Mouse (Mus musculus): ENCODE results near the gene Heatr5a.

The Heatr5a gene

DNA sequence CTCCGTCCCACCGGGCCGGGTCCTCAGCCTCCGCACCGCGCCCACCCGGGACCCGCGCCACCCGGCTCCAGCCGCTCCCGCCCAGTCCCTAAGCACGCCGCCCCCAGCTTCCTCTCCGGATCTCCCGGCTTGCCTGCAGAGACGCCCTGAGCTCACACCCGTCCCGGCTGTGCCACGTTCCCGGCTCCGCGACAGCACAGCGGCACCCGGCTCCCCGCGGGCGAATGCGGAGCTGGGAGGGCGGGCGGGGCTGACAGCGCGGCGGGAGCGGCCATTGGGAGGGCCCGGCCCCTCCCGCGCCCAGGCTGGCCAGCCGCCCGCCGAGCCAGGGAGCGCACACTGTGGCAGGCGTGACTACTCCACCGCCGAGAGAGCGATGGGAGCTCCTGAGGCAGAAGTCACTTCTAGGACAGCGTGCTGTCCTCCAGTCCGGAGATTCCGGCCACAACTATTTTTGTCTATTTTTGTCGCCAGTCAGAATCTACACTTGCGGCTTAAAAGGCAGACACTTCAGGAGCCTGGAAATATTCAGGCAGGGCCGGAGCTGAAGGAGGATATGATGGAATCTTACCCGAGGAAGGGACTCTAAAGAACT lies at the start of gene Heatr5a:
Gene Heatr5a (minus strand): TSS at position 252 of the 595 bp plus-strand sequence.
- DNase-seq (ENCODE audit: low spot score in 2 of 2): peak; percentile 61 to 73

DNA sequence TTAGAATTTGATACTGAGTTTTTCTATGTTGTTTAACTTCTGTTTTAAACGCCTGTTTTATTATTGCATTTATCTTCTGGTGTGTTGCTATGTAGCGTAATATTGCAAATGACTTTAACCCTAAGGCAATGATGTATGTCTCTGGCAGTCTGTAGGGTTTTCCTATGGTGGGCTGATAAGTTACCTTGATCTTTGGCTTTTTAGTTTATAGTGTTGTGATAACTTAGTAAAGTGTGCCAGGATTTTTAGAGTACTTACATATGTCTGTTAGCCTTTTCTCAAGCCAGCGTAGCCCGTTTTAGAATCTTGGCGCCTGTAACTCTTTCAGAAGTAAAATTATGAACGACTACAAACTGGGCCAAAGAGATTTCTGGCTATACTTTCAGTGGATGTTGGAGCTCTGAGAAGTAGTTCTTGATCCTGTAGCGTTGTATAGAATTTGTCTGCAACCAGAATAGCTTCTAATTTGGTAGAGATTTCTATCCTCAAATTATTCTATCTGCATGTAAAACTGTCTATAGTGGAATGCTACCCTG lies 43.4 kb upstream of the Heatr5a start:
- DNase-seq (ENCODE audit: low spot score in 2 of 2): no peak

DNA sequence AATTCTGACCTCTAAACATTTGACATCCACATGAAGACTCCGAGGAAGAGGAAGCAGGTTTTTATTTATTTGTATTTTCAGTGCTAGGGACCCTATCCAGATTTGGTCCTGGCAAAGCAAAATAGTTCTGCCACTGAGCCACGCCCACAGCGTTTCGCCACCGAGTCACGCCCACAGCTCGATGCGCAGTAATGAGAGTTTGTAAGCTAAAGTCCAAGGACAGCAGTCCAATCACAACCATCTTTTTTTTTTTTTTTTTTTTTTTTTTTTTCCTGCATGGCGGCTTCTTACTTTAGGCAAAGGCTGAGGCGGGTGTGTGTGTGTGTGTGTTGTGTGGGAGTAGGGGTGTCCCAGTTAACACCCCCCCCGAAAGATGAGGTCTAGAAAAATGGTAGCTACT lies 42.9 kb upstream of the Heatr5a start:
- DNase-seq (ENCODE audit: low spot score in 2 of 2): no peak

DNA sequence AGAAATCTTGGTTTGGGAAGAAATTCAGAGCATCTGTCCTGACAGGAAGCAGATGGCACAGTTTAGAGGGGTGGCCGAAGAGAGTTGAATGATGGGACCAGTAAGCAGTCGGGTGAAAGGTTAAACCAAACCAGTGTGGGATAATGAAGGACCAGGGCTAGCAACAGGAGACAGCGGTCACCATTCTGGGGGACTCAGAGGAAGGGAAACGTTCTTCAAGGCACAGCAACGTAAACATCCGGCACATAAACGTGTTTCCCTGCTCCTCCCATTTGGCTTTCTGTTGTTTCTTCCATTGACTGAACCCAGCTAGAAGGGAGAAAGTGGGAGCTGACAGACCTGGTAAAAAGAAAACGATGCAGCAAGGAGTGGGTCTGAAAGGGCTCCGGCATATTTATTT lies 42.2 kb upstream of the Heatr5a start:
- no peak for DNase-seq (ENCODE audit: low spot score in 2 of 2)

DNA sequence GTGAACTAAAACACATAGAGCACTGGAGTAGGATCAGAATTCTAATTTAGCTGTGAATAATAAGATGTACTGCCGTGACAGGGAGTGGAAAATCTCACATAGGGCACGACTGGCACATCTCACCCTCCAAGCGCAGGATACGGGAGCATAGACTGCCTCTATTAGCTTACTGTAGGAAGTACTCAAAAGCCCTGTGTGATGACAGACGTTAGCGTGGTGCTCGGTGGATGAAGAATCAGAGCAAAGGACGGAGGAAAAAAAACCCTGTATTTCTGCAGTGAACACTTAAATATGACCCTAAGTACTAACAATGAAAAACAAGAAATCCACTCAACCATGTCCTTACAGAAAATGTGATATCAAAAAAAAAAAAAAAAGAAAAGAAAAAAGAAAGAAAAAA lies 41.0 kb upstream of the Heatr5a start:
- DNase-seq (ENCODE audit: low spot score in 2 of 2): no peak

DNA sequence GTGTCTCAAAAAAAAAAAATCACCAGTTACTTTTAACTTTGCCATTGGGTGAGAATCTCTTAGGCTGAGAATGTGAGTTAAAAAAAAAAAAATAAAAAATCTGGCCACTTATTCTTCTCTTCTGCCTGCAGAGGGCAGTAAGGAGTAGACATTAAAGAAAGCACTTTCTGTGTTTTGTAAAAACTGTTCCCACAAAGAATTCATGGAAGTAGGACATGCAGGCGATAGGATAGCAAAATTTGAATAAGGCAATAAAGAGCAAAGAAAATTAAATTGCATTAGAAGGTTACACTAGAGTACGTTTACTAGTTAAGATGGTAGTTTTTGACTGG lies 39.5 kb upstream of the Heatr5a start:
- DNase-seq (ENCODE audit: low spot score in 2 of 2): no peak

DNA sequence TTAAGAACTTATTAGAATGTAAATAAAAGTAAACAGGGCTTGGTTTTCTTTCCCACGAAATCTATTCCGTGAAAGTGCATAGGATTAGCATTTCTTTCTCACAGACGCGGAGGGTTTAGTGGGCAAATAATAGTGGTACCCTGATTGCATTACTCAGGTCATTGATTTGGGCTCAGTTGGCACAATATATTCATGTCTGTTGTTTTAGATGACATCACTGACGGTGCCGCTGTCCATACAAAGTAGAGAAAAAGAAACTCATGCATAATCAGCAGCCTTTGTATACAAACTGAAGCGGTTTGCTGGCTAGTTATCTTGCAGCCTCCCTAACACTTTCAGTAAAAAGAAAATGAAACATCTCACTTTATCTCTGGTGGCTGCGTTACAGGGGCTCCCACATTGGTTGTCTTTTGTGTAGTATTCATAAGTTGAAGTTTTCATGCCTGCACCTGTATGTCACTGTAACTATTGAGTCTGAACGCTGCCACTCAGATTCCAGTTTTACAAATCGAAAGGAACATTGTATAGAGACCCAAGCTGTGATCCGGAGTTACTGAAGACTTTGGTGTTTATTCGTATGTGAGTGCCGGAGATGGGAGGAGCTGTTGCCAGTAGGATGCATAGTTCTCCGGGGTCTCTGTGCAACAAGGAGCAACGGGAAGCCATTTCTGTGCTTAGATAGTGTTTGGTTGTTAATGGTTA lies 39.0 kb upstream of the Heatr5a start:
- DNase-seq (ENCODE audit: low spot score in 2 of 2): no peak

DNA sequence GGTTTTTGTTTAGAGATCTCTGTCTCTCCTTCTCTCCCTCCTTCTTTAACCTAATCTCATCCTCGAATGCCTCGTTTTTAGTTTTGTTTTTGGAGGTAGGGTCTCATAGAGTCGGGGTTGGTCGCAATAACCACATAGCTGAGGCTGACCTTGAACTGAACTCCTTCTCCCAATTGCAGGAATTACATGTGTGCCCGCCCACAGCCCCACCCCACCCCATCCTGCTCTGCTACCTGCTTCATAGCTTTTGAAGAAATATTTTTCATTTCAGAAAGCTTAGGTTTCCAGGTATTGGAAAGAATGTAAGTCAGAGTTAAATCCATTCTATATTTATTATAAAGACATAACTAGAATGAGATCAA lies 35.5 kb upstream of the Heatr5a start:
- DNase-seq (ENCODE audit: low spot score in 2 of 2): no peak

DNA sequence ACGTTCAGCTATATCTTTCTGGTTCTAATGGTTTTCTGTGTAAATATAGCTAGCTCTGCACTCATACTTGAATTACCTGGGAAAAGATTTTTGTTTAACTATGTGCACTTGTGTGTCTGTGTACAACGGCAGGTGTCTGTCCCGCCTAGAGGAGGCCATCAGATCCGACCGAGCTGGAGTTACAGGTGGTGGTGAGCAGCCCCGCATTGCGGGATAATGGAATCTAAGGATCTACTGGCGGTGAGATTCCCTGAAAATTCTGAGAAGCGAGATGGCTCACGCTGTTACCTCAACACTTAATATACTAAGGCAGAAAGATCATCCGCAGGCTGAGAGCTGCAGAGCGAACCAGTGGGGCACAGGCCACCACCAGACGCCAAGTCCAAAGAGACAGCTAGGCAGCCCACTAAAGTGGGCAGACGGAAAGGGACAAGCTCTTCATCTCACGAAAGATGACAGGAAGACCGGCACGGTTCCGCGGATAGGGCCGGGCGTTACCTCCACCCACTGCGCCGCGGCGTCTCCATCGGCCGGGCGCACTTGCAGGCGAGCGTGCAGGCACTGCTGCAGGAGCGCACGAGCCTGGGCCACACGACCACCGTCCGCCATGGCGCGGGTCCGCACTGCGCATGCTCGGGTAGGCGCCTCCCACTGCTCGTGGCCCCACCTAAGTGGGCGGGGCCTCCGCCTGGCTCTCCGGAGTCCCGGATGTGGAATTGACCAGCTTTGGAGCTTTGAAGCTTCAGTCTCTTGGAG lies 34.9 kb upstream of the Heatr5a start, which contains the start of gene Dtd2:
Gene Dtd2 (minus strand): TSS at position 625 of the 756 bp plus-strand sequence.
- DNase-seq (ENCODE audit: low spot score in 2 of 2): peak; percentile 88

DNA sequence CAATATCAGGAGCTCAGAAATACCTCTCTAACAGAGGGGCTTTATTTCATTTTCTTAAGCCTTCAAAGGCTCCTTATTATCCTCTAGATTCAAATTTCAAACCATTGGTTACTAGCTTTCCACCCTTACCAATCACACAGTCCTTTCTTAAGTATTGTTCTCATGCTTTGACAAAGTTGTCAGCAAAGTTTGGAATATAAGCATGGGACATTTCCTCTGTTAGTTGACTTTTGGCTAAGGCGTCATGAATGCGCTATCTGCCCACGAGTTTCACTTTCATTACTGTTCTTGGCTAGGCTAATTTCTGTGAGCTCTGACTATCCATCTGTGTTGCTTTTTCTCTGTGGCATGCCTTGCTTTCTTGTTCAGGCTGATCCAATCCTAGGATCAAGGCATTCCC lies 31.6 kb upstream of the Heatr5a start:
- DNase-seq (ENCODE audit: low spot score in 2 of 2): no peak

DNA sequence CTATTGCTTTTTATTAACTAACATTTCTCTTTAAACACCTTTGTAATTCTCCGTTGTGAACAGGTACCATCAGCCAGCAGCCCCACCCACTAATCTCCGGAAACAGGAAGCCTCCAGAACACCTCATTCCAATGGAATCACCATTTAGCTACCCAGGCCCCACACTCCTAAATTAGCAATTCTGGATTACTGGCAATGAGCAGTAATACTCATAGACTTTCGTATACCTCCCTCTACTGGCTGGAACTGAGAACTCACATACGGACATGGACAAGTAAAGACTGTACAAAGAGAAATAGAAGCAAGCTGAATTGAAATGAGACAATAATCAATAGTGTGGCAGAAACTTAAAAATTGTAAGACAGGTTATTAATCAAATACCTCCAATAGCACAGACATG lies 30.4 kb upstream of the Heatr5a start:
- peak in 1 of 2 experiments; percentile 47 for DNase-seq (ENCODE audit: low spot score in 2 of 2)

DNA sequence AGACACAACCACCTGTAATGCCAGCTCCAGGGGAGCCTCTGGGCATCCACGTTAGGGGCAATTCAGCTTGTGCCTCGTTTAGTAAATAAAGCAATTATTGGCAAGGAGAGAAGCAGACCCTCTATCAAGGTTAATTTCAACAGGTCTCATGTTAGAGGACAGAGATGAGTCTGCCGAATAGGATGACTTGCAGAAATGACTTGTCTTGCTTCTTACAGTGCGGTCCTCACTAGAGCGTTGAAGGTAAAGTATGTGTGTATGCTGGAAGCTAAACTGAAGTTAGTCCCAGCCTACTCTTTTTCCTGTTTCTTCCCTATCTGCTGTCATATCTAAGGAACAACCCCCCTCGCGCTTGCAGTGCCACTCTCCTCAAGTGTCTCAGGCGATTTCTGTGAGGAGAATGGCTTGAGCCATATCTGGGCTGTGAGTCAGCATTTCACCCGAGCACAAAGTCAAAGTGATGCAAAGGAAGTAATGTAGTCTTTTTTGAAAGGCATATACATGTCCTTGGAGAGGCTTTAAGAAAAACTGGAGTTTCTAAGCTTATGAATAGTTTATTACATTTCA lies 27.3 kb upstream of the Heatr5a start:
- DNase-seq (ENCODE audit: low spot score in 2 of 2): no peak

DNA sequence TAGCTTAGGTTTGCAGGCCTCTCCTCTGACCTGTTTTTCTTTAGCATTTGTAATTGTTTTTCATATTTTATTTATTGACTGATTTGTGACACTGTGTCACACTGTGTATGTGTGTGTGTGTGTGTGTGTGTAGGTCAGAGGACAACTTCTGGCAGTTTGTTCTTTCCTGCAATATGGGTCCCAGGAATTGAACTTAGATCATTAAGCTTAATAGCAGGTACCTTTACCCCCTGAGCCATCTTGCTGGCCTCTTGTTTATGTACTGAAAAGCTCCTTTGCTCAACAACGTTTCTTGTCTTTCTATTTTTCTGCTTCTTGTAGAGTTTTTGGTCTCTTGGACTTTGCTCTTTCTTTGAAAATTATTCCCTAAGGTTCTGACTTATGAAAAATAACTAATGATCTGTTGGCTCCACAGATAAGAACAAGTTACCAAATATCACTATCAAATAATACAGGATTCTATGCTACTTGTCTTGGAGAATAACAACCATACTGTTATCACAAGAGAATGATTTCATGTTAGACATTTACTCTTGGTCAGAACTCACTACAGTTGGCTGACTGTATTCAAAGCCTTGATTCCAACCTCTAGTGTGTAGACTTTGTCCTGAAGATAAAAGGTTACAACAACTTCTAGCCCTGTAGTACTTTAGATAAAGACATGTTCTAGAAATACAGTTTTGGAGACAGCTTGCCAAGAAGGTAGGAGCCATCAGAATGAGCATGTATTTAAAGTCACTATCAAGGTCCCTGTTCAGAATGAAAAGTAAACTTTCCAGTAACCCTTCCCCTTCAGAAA lies 24.8 kb upstream of the Heatr5a start:
- no peak for DNase-seq (ENCODE audit: low spot score in 2 of 2)

DNA sequence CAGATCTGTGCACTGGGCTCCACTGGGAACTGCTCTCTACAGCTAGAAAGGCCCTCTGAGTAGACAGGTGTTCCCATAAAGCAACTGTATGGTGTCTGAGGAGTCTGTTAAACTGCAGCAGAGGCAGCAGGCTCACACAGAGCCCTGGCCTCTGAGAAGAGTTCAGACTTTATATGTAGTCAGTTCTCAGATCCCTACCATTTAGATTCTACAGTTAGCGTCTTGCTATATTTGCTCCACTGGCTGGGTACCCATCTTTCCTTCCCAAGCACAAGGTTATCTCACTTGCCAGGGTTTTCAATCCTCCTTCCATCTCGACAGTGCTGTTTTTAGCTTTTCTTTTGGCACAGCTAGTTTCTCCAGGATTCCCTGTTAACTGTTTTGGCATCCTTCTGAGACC lies 19.5 kb upstream of the Heatr5a start:
- DNase-seq (ENCODE audit: low spot score in 2 of 2): no peak

DNA sequence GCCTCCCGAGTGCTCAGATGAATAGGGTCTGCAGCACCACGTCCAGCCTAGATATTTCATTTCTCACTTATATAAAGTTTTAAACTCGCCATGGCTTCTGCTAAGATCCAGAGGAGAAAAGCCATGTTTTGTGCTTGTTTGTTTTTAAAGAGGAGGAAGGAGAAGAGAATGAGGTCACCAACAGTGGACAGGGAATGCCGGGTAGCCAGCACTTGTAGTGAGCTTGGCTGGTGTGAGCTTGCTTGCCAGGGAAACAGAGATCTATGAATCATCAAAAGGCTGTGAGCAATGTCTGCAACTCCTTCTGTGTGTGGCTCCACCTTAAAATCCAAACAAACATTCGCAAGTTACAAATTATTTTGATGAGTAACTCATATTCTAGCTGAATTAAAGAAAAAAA lies 17.4 kb upstream of the Heatr5a start:
- DNase-seq (ENCODE audit: low spot score in 2 of 2): no peak

DNA sequence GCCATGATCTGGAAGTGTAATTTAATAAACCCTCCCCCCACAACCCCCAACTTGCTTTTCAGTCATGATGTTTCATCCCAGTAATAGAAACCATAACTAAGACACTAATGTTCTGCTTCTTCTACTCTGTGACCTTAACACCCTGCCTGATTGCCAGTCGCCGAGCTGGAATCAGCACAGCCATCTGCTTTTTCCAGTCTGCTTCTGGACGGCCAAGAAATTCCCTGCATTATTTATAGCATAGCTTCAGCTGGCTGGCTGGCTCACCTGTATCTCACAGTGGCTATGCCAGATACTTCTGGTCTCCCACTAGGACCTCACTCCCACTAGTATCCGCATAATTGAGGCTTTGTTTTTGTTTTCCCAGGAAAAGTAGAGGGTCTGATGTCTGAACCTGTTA lies 14.7 kb upstream of the Heatr5a start:
- no peak for DNase-seq (ENCODE audit: low spot score in 2 of 2)

DNA sequence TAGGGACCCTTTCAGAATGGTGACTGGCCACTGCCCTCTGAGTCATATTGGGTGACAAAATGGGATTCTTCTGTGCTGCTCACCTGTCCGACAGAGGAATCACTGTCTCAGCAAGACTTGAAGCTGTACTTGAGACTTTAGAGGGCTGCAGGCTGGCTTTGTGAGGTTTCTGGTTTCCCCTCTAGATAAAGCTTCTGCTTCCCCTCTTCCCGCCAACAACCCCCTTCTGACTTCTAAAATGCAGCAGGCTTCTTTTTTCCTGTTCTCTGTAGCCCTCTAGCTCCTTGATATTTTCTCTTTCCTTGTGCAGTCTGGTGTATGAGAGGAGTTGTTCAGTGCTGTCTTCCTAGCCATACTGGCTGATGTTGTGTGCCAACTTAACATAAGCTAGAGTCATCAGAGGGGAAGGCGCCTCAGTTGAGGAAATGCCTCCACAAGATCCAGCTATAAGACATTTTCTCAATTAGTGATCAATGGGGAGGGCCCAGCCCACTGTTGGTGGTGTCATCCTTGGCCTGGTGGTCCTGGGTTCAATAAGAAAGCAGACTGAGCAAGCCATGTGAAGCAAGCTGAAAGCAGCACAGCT lies 14.1 kb upstream of the Heatr5a start:
- DNase-seq (ENCODE audit: low spot score in 2 of 2): no peak

DNA sequence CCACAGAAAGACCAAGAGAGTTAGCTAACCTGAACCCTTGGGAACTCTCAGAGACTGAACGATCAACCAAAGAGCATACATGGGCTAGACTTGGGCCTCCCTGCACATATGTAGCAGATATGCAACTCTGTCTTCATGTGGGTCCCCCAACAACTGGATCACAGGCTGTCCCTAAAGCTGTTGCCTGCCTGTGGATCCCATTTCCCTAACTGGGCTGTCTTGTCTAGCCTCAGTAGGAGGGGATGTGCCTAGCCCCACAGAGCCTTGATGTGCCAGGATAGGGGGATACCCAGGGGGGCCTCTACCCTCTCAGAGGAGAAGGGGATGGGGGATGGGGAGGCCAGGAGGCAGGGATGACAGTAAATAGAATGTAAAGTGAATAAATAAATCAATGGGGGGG lies 12.5 kb upstream of the Heatr5a start:
- DNase-seq (ENCODE audit: low spot score in 2 of 2): no peak

DNA sequence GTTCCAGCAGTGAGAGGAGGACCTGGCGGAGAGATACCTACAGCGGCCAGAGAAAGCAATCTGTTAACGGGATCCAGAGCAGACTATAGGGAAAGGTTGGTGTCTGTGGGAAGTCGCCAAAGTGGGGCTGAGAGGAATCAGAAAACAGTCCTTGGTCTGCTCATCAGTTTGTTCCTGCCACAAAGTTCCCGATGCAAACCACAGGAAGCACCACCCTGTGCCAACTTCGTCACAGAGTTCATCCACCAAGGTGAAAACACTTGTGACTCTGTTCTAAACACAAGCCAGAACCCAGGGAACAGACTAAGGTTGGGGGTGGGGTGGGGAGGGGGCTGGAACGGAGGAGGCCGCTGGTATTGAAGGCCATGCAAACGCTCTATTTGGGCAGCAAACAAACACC lies 5.4 kb upstream of the Heatr5a start:
- no peak for DNase-seq (ENCODE audit: low spot score in 2 of 2)

DNA sequence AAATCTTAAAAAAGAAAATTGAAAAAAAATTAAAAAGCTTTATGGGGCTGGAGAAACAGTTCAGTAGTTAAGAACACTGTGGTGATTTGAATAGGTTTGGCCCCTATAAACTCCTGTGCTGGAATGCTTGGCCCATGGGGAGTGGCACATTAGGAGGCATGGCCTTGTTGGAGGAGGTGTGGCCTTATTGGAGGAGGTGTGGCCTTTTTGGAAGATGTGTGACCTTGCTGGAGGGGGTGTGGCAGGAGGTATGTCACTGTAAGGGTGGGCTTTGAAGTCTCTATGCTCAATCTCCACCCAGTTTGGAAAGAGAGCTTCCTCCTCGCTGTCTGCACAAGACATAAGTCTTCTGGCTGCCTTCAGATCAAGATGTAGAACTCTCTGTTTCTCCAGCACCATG lies 3.3 kb upstream of the Heatr5a start:
- no peak for DNase-seq (ENCODE audit: low spot score in 2 of 2)

DNA sequence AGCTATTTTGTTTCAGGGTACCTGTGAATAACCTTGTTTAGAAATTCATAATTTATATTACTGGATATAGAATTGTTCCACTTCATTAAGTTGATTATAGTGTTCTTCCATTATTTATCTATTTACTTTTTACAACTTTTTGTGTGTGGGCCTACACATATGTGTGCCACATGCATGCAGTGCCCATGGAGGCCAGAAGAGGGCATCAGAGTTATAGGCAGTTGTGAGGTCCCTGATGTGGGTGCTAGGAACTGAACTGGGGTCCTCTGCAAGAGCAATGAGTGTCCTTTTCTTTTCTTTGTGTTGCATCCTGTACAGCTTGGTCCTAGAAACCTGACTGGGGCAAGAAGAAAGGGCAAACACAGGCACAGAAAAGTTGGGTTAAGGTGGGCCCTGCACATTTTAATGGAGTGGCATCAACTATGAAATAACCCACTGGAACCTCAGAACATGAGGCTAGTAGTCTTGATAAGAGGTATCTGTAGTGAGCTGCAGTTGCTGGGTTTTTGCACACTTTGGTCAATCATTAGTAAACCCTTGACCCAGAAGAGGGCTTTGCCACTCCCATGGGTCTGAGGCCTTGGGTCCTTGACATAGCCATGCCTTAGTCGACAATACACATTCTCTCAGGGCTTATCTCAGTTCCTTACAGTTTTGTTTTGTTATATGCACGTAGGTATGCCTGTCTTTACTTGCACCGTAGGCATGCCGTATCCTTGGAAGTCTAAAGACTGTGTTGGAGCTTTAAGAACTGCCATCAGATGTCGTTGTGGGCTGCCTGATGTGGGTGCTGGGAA lies 1.3 kb upstream of the Heatr5a start:
- no peak for DNase-seq (ENCODE audit: low spot score in 2 of 2)

Measured in frontal cortex, postnatal 14 days (tissue).